Mouse (Mus musculus): ENCODE results near the gene Rasa4. TPM values are rescaled to one million over a fixed set of nuclear protein-coding genes. Genes with fewer than 3 reads are reported as not detected.
"Not testable (repeated sequence)": the region's sequence is repeated elsewhere in the genome, so short reads cannot be mapped to it uniquely, and the experiment has no call there.

The Rasa4 gene
- polyA plus RNA-seq, 1 experiment from 2014 or later: 4.1 TPM

- Histone ChIP-seq H3K9me3 (no peaks in the 10 kb centered on the region), H3K4me2 (no peak overlapping the region), H3K4me1 (peaks cover 13% of the 10 kb centered on the region), H3K9ac (no peak overlapping the region), H3K4me3 (no peak overlapping the region), H3K27ac (no peak overlapping the region), H3K27me3 (no peaks in the 10 kb centered on the region), H3K36me3 (no peaks in the 10 kb centered on the region)
- ATAC-seq (ENCODE audit: borderline replicate concordance, extremely low read depth, low FRiP score, low TSS enrichment): no peak
- 43% methylated on average over 6 of the region's 6 CpGs for WGBS
Measured at GRCm38 (mm10) chr5:136049926-136050325, 33.8 kb upstream of the Rasa4 start.

- 6% methylated on average over 10 of the region's 10 CpGs for WGBS
- H3K27me3 ChIP-seq: no peaks in the 10 kb centered on the region
- H3K4me1 ChIP-seq: peaks cover 13% of the 10 kb centered on the region
- peak; percentile 92 for ATAC-seq (ENCODE audit: borderline replicate concordance, extremely low read depth, low FRiP score, low TSS enrichment)
- 0 out of 2 replicates have a peak overlapping the region, but pooled peaks have one; percentile 2 for H3K4me2 ChIP-seq
- no peak overlapping the region for H3K4me3 ChIP-seq
- H3K9ac ChIP-seq: no peak overlapping the region
- peak overlapping the region; percentile 83 for H3K27ac ChIP-seq
- H3K9me3 ChIP-seq: no peaks in the 10 kb centered on the region
- H3K36me3 ChIP-seq: no peaks in the 10 kb centered on the region
Measured at GRCm38 (mm10) chr5:136051231-136052085, 32.3 kb upstream of the Rasa4 start.

- H3K4me3 ChIP-seq: no peak overlapping the region
- 78% methylated on average over 8 of the region's 8 CpGs for WGBS
- no peak for ATAC-seq (ENCODE audit: borderline replicate concordance, extremely low read depth, low FRiP score, low TSS enrichment)
- peak overlapping the region; percentile 61 for H3K27ac ChIP-seq
- peaks cover 13% of the 10 kb centered on the region for H3K4me1 ChIP-seq
- H3K36me3 ChIP-seq: no peaks in the 10 kb centered on the region
- no peaks in the 10 kb centered on the region for H3K27me3 ChIP-seq
- H3K4me2 ChIP-seq: no peak overlapping the region
- no peak overlapping the region for H3K9ac ChIP-seq
- no peaks in the 10 kb centered on the region for H3K9me3 ChIP-seq
Measured at GRCm38 (mm10) chr5:136052861-136053655, 30.7 kb upstream of the Rasa4 start.

- Histone ChIP-seq H3K27ac (peak within 1 kb of the TSS; percentile 61), H3K4me2 (no peak within 1 kb of the TSS), H3K9me3 (no peaks in the 10 kb centered on the region), H3K4me1 (peaks cover 13% of the 10 kb centered on the region), H3K4me3 (no peak within 1 kb of the TSS), H3K36me3 (no peaks in the 10 kb centered on the region), H3K27me3 (no peaks in the 10 kb centered on the region; the same call in 1 of the 2 replicates), H3K9ac (no peak within 1 kb of the TSS)
- WGBS: 81% methylated on average over 11 of the region's 11 CpGs
- no peak for ATAC-seq (ENCODE audit: borderline replicate concordance, extremely low read depth, low FRiP score, low TSS enrichment)
Measured at GRCm38 (mm10) chr5:136054301-136055077, 29.2 kb upstream of the Rasa4 start, which contains the start of gene Upk3bl. Gene Upk3bl (plus strand): TSS chr5:136054492.

DNA sequence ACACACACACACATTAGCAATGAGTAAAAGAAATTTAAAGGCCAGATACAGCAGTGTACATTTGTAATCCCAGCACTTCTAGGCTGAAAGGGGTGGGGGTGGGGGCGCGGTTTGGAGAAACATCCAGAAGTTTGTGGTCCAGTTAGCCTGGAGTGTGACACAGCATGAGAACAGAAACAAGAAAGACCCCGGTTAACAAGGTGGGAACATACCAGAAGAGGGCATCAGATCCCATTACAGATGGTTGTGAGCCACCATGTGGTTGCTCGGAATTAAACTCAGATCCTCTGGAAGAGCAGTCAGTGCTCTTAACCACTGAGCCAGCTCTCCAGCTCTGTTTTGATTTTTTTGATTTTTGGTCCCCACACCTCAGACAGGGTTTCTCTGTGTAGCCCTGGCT lies 27.7 kb upstream of the Rasa4 start:
- WGBS: 27% methylated on average over 4 of the region's 4 CpGs
- Histone ChIP-seq H3K9me3 (no peaks in the 10 kb centered on the region), H3K36me3 (no peaks in the 10 kb centered on the region), H3K9ac (no peak overlapping the region), H3K27ac (no peak overlapping the region), H3K4me1 (peaks cover 12% of the 10 kb centered on the region), H3K27me3 (no peaks in the 10 kb centered on the region; the same call in 1 of the 2 replicates), H3K4me2 (no peak overlapping the region), H3K4me3 (no peak overlapping the region)
- no peak for ATAC-seq (ENCODE audit: borderline replicate concordance, extremely low read depth, low FRiP score, low TSS enrichment)

DNA sequence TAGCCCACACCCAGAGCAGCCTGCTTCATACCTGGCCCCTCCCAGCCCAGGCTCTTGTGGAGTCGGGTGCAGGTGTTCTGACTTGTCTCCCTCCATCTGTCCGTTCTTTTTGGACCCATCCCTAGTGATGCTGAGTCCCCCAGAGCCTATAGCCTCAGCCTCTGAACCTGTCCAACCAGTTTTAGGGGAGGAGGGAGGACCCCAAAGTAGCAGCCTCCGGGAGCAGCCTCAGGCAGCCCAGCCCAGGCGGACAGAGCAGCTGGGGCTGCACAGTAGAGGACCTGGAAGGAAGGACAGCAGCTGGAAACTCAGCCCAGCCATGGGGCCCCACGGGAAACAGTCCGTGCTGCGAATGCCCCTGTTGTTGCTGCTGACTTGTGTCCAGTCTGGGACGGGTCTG lies 26.6 kb upstream of the Rasa4 start:
- no peaks in the 10 kb centered on the region for H3K9me3 ChIP-seq
- H3K9ac ChIP-seq: no peak overlapping the region
- H3K4me2 ChIP-seq: no peak overlapping the region
- no peak for ATAC-seq (ENCODE audit: borderline replicate concordance, extremely low read depth, low FRiP score, low TSS enrichment)
- peaks cover 4% of the 10 kb centered on the region; the same call in 1 of the 2 replicates for H3K27me3 ChIP-seq
- no peak overlapping the region for H3K27ac ChIP-seq
- no peak overlapping the region for H3K4me3 ChIP-seq
- WGBS: 15% methylated on average over 8 of the region's 8 CpGs
- H3K36me3 ChIP-seq: no peaks in the 10 kb centered on the region
- H3K4me1 ChIP-seq: peaks cover 2% of the 10 kb centered on the region

DNA sequence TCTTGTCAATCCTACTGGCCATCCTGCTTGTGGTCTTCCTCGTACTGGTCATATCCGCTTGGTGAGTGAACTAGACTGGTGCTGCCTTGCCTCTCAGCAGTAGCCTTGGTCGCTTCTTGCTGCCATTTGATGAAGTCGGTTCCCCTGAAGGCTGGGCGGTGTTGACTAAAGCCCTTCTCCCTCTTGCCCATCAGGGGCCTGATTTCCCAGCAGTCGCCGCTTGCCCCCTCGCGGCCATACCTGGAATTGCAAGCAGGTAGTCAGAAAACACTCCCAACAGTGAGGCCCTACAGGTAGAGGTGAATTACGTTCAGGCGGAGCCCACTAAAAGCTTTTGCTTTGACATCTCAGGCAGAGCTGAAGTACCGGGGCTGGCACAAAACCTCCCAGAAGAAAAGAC lies 22.1 kb upstream of the Rasa4 start:
- no peak overlapping the region for H3K9ac ChIP-seq
- H3K4me2 ChIP-seq: no peak overlapping the region
- no peaks in the 10 kb centered on the region for H3K36me3 ChIP-seq
- WGBS: 12% methylated on average over 12 of the region's 12 CpGs
- ATAC-seq (ENCODE audit: borderline replicate concordance, extremely low read depth, low FRiP score, low TSS enrichment): 0 out of 2 replicates have a peak, but pooled peaks have one; percentile 10
- H3K27ac ChIP-seq: no peak overlapping the region
- H3K4me3 ChIP-seq: no peak overlapping the region
- no peaks in the 10 kb centered on the region for H3K4me1 ChIP-seq
- no peaks in the 10 kb centered on the region for H3K9me3 ChIP-seq
- H3K27me3 ChIP-seq: peaks cover 4% of the 10 kb centered on the region; the same call in 1 of the 2 replicates

DNA sequence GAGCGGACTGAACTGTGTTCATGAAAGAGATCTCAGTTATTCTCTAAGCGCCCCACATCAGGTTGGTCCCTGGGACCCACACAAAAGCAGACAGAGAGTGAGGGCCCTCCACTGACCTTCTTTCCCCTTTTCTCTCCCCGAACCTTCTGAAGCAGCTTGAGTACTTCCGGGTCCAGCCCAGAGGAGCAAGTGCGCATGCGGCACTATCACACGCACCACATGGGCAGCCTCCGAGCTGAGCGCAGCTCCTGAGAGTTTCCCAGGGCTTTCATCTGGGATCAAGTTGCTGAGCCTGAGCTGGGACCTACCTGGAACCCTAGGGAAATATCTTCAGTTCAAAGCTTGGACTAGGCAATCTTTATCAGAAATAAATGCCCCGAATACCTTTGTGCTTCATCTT lies 19.8 kb upstream of the Rasa4 start:
- Histone ChIP-seq H3K27me3 (peaks cover 4% of the 10 kb centered on the region; the same call in 1 of the 2 replicates), H3K36me3 (no peaks in the 10 kb centered on the region), H3K9me3 (no peaks in the 10 kb centered on the region), H3K27ac (no peak overlapping the region), H3K4me2 (no peak overlapping the region), H3K9ac (no peak overlapping the region), H3K4me3 (no peak overlapping the region), H3K4me1 (0 out of 2 replicates have a peak, but pooled peaks cover 2% of the 10 kb centered on the region)
- no peak for ATAC-seq (ENCODE audit: borderline replicate concordance, extremely low read depth, low FRiP score, low TSS enrichment)
- 85% methylated on average over 10 of the region's 10 CpGs for WGBS

- not testable (repeated sequence) for H3K36me3 ChIP-seq; ATAC-seq (ENCODE audit: borderline replicate concordance, extremely low read depth, low FRiP score, low TSS enrichment); H3K4me1 ChIP-seq; H3K4me2 ChIP-seq; H3K9ac ChIP-seq; H3K27ac ChIP-seq; H3K4me3 ChIP-seq; H3K27me3 ChIP-seq; H3K9me3 ChIP-seq
- 50% methylated on average over 11 of the region's 11 CpGs for WGBS
Measured at GRCm38 (mm10) chr5:136066404-136067148, 17.1 kb upstream of the Rasa4 start.

- ATAC-seq (ENCODE audit: borderline replicate concordance, extremely low read depth, low FRiP score, low TSS enrichment): no peak
- Histone ChIP-seq H3K27ac (no peak overlapping the region), H3K9ac (no peak overlapping the region), H3K4me3 (no peak overlapping the region), H3K4me2 (no peak overlapping the region), H3K36me3 (no peaks in the 10 kb centered on the region), H3K4me1 (0 out of 2 replicates have a peak, but pooled peaks cover 2% of the 10 kb centered on the region), H3K27me3 (no peaks in the 10 kb centered on the region), H3K9me3 (no peaks in the 10 kb centered on the region)
- WGBS: 68% methylated on average over 2 of the region's 2 CpGs
Measured at GRCm38 (mm10) chr5:136069411-136069810, 14.3 kb upstream of the Rasa4 start.

DNA sequence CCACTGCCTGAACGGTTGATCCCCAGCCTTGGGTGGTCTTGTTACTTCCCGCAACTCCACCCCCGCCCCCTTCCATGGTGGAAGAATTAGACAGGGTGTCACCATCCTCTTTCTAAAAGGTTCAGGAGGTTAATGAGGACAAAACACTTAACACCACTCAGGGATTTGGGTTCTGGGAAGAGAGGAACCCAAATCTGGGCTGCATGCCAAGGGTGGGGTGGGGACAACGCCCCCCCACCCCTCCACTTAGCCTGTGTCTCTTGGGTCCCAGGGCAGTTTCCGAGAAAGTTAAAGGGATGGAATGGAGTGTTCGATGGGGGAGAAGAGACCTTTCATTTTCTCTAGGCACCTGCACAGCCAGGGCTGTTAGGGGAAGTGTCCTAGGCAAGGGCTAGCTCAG lies 10.7 kb upstream of the Rasa4 start:
- no peak overlapping the region for H3K4me2 ChIP-seq

More for the DNA sequence above, 10.7 kb upstream of the Rasa4 start:
- no peak for ATAC-seq (ENCODE audit: borderline replicate concordance, extremely low read depth, low FRiP score, low TSS enrichment)
- H3K9me3 ChIP-seq: no peaks in the 10 kb centered on the region
- peaks cover 9% of the 10 kb centered on the region; the same call in 1 of the 2 replicates for H3K4me1 ChIP-seq
- no peak overlapping the region for H3K9ac ChIP-seq
- no peaks in the 10 kb centered on the region for H3K27me3 ChIP-seq
- no peak overlapping the region for H3K27ac ChIP-seq
- WGBS: 42% methylated on average over 6 of the region's 6 CpGs
- H3K4me3 ChIP-seq: no peak overlapping the region
- H3K36me3 ChIP-seq: no peaks in the 10 kb centered on the region

Data from lung, embryonic 15.5 days (tissue).